Mouse (Mus musculus) MEL (cell line): ENCODE results near the gene Rgs11. TPM values are rescaled to one million over a fixed set of nuclear protein-coding genes. Genes with fewer than 3 reads are reported as not detected.

Experiments
- DNase-seq: peaks from one replicate; pipeline ENCODE4 v3.0.0; 2011; ENCODE audit warnings: low read depth, low spot score
- H3K27ac ChIP-seq: 2 replicates; pipeline ENCODE4 v1.5.1; 2012; ENCODE audit warnings: low read depth, mild to moderate bottlenecking, control low read depth, low read length, moderate library complexity; ENCODE audit not compliant: control insufficient read depth
- H3K27me3 ChIP-seq, 2 experiments: fragments of 150-350 bp in 1 of 2; sonication (generic) in 1 of 2; 2 replicates each; pipeline ENCODE4 v1.6.1; 2012; ENCODE audit warnings: low read length in 2 of 2, mild to moderate bottlenecking in 2 of 2, improper control_type of control experiment in 1 of 2, moderate library complexity in 1 of 2; ENCODE audit not compliant: insufficient read depth in 2 of 2, control insufficient read depth in 1 of 2
- H3K36me3 ChIP-seq, 2 experiments: 2 replicates each; pipeline ENCODE4 v1.6.1; 2012 to 2014; ENCODE audit warnings: low read length in 2 of 2, improper control_type of control experiment in 1 of 2, inconsistent platforms in 1 of 2, mild to moderate bottlenecking in 1 of 2; ENCODE audit not compliant: insufficient read depth in 2 of 2, control insufficient read depth in 1 of 2
- H3K4me1 ChIP-seq, 2 experiments: fragments of 150-350 bp in 1 of 2; sonication (generic) in 1 of 2; 2 replicates each; pipeline ENCODE4 v1.6.1; 2012; ENCODE audit warnings: low read length in 2 of 2, improper control_type of control experiment in 1 of 2, mild to moderate bottlenecking in 1 of 2; ENCODE audit not compliant: insufficient read depth in 2 of 2, control insufficient read depth in 1 of 2
- H3K4me3 ChIP-seq, 2 experiments: fragments of 150-350 bp in 1 of 2; sonication (generic) in 1 of 2; 2 replicates each; pipeline ENCODE4 v1.5.1; 2012; ENCODE audit warnings: low read depth in 2 of 2, low read length in 2 of 2, mild to moderate bottlenecking in 2 of 2, moderate library complexity in 2 of 2, control low read depth in 1 of 2, improper control_type of control experiment in 1 of 2; ENCODE audit not compliant: control insufficient read depth in 1 of 2, insufficient read depth in 1 of 2
- H3K79me2 ChIP-seq: 2 replicates; pipeline ENCODE4 v1.6.1; 2012; ENCODE audit warnings: mild to moderate bottlenecking, low read length, moderate library complexity; ENCODE audit not compliant: control insufficient read depth, poor library complexity, insufficient read depth
- H3K9ac ChIP-seq: 2 replicates; pipeline ENCODE4 v1.6.1; 2012; ENCODE audit warnings: low read depth, mild to moderate bottlenecking, control low read depth, low read length, moderate library complexity; ENCODE audit not compliant: control insufficient read depth, poor library complexity, severe bottlenecking
- H3K9me3 ChIP-seq: fragments of 150-350 bp; sonication (generic); replicated peaks from 2 replicates; pipeline ENCODE4 v1.6.1; 2012; ENCODE audit warnings: mild to moderate bottlenecking, low read length, improper control_type of control experiment, moderate library complexity; ENCODE audit not compliant: insufficient read depth
- CTCF ChIP-seq, 3 experiments: IDR thresholded peaks in 2 of 3; conservative IDR thresholded peaks in 1 of 3; 2 replicates each; pipeline ENCODE4 v1.5.1; 2011 to 2012; ENCODE audit warnings: low read length in 3 of 3, low read depth in 2 of 3, mild to moderate bottlenecking in 2 of 3, improper control_type of control experiment in 1 of 3, inconsistent platforms in 1 of 3, mixed read lengths in 1 of 3, moderate library complexity in 1 of 3; ENCODE audit not compliant: control insufficient read depth in 1 of 3, insufficient read depth in 1 of 3, poor library complexity in 1 of 3, severe bottlenecking in 1 of 3
- ELF1 ChIP-seq: IDR thresholded peaks from 2 replicates; pipeline ENCODE4 v1.6.1; 2014; ENCODE audit warnings: low read depth, mild to moderate bottlenecking, inconsistent platforms, low read length, improper control_type of control experiment, moderate library complexity
- EP300 ChIP-seq, 2 experiments: IDR thresholded peaks; 2 replicates each; pipeline ENCODE4 v1.6.1; 2011; ENCODE audit warnings: improper control_type of control experiment in 2 of 2, low read length in 2 of 2, low read depth in 1 of 2, mild to moderate bottlenecking in 1 of 2
- GABPA ChIP-seq: IDR thresholded peaks from 2 replicates; pipeline ENCODE4 v1.6.1; 2012; ENCODE audit warnings: low read depth, mild to moderate bottlenecking, inconsistent platforms, low read length, improper control_type of control experiment, moderate library complexity
- JUND ChIP-seq: IDR thresholded peaks from 2 replicates; pipeline ENCODE4 v1.6.1; 2011; ENCODE audit warnings: low read depth, mild to moderate bottlenecking, improper control_type of control experiment, low read length
- KAT2A ChIP-seq: conservative IDR thresholded peaks from 2 replicates; pipeline ENCODE4 v1.6.1; 2012; ENCODE audit warnings: low read depth, low read length, improper control_type of control experiment, inconsistent platforms
- MAFK ChIP-seq: IDR thresholded peaks from 2 replicates; pipeline ENCODE4 v1.6.1; 2011; ENCODE audit warnings: low read depth, mild to moderate bottlenecking, low read length, improper control_type of control experiment, borderline replicate concordance
- MAX ChIP-seq: IDR thresholded peaks from 2 replicates; pipeline ENCODE4 v1.6.1; 2011; ENCODE audit warnings: low read length, improper control_type of control experiment
- MAZ ChIP-seq: IDR thresholded peaks from 2 replicates; pipeline ENCODE4 v1.6.1; 2012; ENCODE audit warnings: low read depth, mild to moderate bottlenecking, inconsistent platforms, low read length, improper control_type of control experiment
- MXI1 ChIP-seq: IDR thresholded peaks from 2 replicates; pipeline ENCODE4 v1.6.1; 2011; ENCODE audit warnings: mild to moderate bottlenecking, low read depth, low read length, improper control_type of control experiment
- MYC ChIP-seq: IDR thresholded peaks from 2 replicates; pipeline ENCODE4 v1.6.1; 2011; ENCODE audit warnings: low read depth, mild to moderate bottlenecking, low read length, improper control_type of control experiment, moderate library complexity
- POLR2A ChIP-seq, 2 experiments: IDR thresholded peaks; 2 replicates each; pipeline ENCODE4 v1.6.1; 2011 to 2012; ENCODE audit warnings: low read length in 2 of 2, mild to moderate bottlenecking in 2 of 2, control low read depth in 1 of 2, improper control_type of control experiment in 1 of 2, low read depth in 1 of 2, moderate library complexity in 1 of 2; ENCODE audit not compliant: control insufficient read depth in 1 of 2, insufficient read depth in 1 of 2, poor library complexity in 1 of 2
- POLR2AphosphoS2 ChIP-seq: IDR thresholded peaks from 2 replicates; pipeline ENCODE4 v1.6.1; 2011; ENCODE audit warnings: low read length, improper control_type of control experiment
- POLR2AphosphoS5 ChIP-seq: IDR thresholded peaks from 2 replicates; pipeline ENCODE4 v1.6.1; 2012; ENCODE audit warnings: low read depth, borderline replicate concordance, mild to moderate bottlenecking, inconsistent platforms, low read length, moderate library complexity, mixed read lengths
- RAD21 ChIP-seq: IDR thresholded peaks from 2 replicates; pipeline ENCODE4 v1.6.1; 2011; ENCODE audit warnings: mild to moderate bottlenecking, low read depth, low read length, improper control_type of control experiment
- RCOR1 ChIP-seq: IDR thresholded peaks from 2 replicates; pipeline ENCODE4 v1.6.1; 2012; ENCODE audit warnings: low read depth, mild to moderate bottlenecking, inconsistent platforms, low read length, improper control_type of control experiment
- SIN3A ChIP-seq: IDR thresholded peaks from 2 replicates; pipeline ENCODE4 v1.6.1; 2012; ENCODE audit warnings: low read length, improper control_type of control experiment, inconsistent platforms
- SMC3 ChIP-seq: IDR thresholded peaks from 2 replicates; pipeline ENCODE4 v1.6.1; 2011; ENCODE audit warnings: low read depth, low read length, improper control_type of control experiment
- TBP ChIP-seq: IDR thresholded peaks from 2 replicates; pipeline ENCODE4 v1.8.0; 2011; ENCODE audit warnings: low read depth, low read length, improper control_type of control experiment
- TCF12 ChIP-seq: IDR thresholded peaks from 2 replicates; pipeline ENCODE4 v1.6.1; 2014; ENCODE audit warnings: low read depth, mild to moderate bottlenecking, inconsistent platforms, low read length, improper control_type of control experiment, moderate library complexity
- USF2 ChIP-seq, 2 experiments: IDR thresholded peaks; 2 replicates each; pipeline ENCODE4 v1.6.1; 2011 to 2012; ENCODE audit warnings: improper control_type of control experiment in 2 of 2, low read length in 2 of 2, borderline replicate concordance in 1 of 2, inconsistent platforms in 1 of 2, low read depth in 1 of 2, mild to moderate bottlenecking in 1 of 2; ENCODE audit not compliant: insufficient read depth in 1 of 2
- ZMIZ1 ChIP-seq: IDR thresholded peaks from 2 replicates; pipeline ENCODE4 v1.6.1; 2012; ENCODE audit warnings: low read depth, mild to moderate bottlenecking, inconsistent platforms, low read length, improper control_type of control experiment, moderate library complexity
- ZNF384 ChIP-seq: IDR thresholded peaks from 2 replicates; pipeline ENCODE4 v1.6.1; 2012; ENCODE audit warnings: low read depth, mild to moderate bottlenecking, inconsistent platforms, low read length, improper control_type of control experiment
- polyA plus RNA-seq, 2 experiments: library from polyadenylated mRNA; stranded (reverse) in 1 of 2; unstranded in 1 of 2; fragments of >175 nt in 1 of 2; fragments of >200 nt in 1 of 2; gene quantifications; 2 replicates each; pipeline versions ENCODE4 v1.2.1 to v1.2.4; 2012; ENCODE audit warnings: low replicate concordance in 2 of 2, low read depth in 1 of 2; ENCODE audit not compliant: insufficient read length in 2 of 2, insufficient read depth in 1 of 2, missing spikeins in 1 of 2
- total RNA-seq: library from RNA; depleted of rRNA; stranded (reverse); fragments of 300-350 nt; gene quantifications from 2 replicates; pipeline ENCODE4 v1.2.3, GENCODE M21; 2012; rRNA removed

Gene Rgs11
- total RNA-seq: 8.5 and 11.4 TPM in 2 replicates
- 10 to 100 TPM in 1 of 2 experiments, not detected in 1; 32.6 TPM for polyA plus RNA-seq

- no peaks in the 10 kb centered on the region for H3K27me3 ChIP-seq
- TF ChIP-seq MAZ: peak; percentile 78; the same call in 1 of the 2 replicates
- TF ChIP-seq TCF12: 0 out of 2 replicates have a peak, but pooled peaks have one; percentile 4
- no peak for TF ChIP-seq TBP
- 0 out of 2 replicates have a peak, but pooled peaks have one; percentile 63 for TF ChIP-seq SIN3A
- TF ChIP-seq, all 39 proteins: peak for 3
- Histone ChIP-seq H3K79me2 (peaks cover 7% of the 10 kb centered on the region; the same call in 1 of the 2 replicates), H3K4me3 (peak within 1 kb of the TSS; percentile 66 to 89), H3K9me3 (no peaks in the 10 kb centered on the region), H3K36me3 (peaks cover 0 to 17% of the 10 kb centered on the region in 2 experiments; a peak in 2 of 4 replicates), H3K9ac (peak within 1 kb of the TSS; percentile 57), H3K27ac (no peak within 1 kb of the TSS), H3K4me1 (peaks cover 12 to 37% of the 10 kb centered on the region in 2 experiments)
- peak; percentile 75 for DNase-seq
Observed at GRCm38 (mm10) chr17:26202737-26203136, at the start of gene Rgs11. Gene Rgs11 (plus strand): TSS chr17:26202951.

GRCm38 (mm10) chr17:26162736-26163135 lies 40.0 kb upstream of the Rgs11 start:
- DNase-seq: no peak
- Histone ChIP-seq H3K79me2 (peaks cover 41% of the 10 kb centered on the region), H3K9ac (no peak overlapping the region), H3K27me3 (no peaks in the 10 kb centered on the region), H3K27ac (no peak overlapping the region), H3K4me1 (no peaks in the 10 kb centered on the region), H3K9me3 (no peaks in the 10 kb centered on the region), H3K4me3 (no peak overlapping the region), H3K36me3 (peaks cover 3 to 12% of the 10 kb centered on the region in 2 experiments)
- TF ChIP-seq POLR2A (IDR thresholded peaks at IDR 0.05; ENCODE audit: control insufficient read depth in 1 of 2, insufficient read depth in 1 of 2, low read depth in 1 of 2, low read length in 2 of 2, poor library complexity in 1 of 2): no peak
- no peak for TF ChIP-seq RCOR1
- TF ChIP-seq EP300 (IDR thresholded peaks at IDR 0.05; ENCODE audit: low read depth in 1 of 2, low read length in 2 of 2): no peak
- TF ChIP-seq JUND: no peak
- no peak for TF ChIP-seq POLR2AphosphoS5
- TF ChIP-seq CTCF (IDR thresholded peaks at IDR 0.05 in 2 of 3, conservative IDR thresholded peaks at IDR 0.05 in 1 of 3; ENCODE audit: control insufficient read depth in 1 of 3, insufficient read depth in 1 of 3, low read depth in 2 of 3, low read length in 3 of 3, poor library complexity in 1 of 3, severe bottlenecking in 1 of 3): no peak

GRCm38 (mm10) chr17:26168039-26168438 lies 34.7 kb upstream of the Rgs11 start:
- Histone ChIP-seq H3K27me3 (no peaks in the 10 kb centered on the region), H3K4me1 (no peaks in the 10 kb centered on the region), H3K4me3 (no peak overlapping the region), H3K9ac (no peak overlapping the region), H3K36me3 (peaks cover 2 to 9% of the 10 kb centered on the region in 2 experiments; a peak in 3 of 4 replicates), H3K9me3 (no peaks in the 10 kb centered on the region), H3K27ac (no peak overlapping the region), H3K79me2 (peaks cover 20% of the 10 kb centered on the region)
- DNase-seq: peak; percentile 42
- TF ChIP-seq TCF12 (no peak), RAD21 (no peak), RCOR1 (no peak), SMC3 (no peak), MAX (no peak), ZNF384 (no peak), POLR2AphosphoS2 (no peak), KAT2A (no peak), ELF1 (no peak), MAZ (no peak), TBP (no peak), ZMIZ1 (no peak), MAFK (no peak), MXI1 (no peak), GABPA (no peak), USF2 (IDR thresholded peaks at IDR 0.05; ENCODE audit: borderline replicate concordance in 1 of 2, insufficient read depth in 1 of 2, low read depth in 1 of 2, low read length in 2 of 2) (no peak), MYC (no peak)
